Comparison of ENCODE assay signal across 14 mouse cellular contexts in the genomic region with DNA sequence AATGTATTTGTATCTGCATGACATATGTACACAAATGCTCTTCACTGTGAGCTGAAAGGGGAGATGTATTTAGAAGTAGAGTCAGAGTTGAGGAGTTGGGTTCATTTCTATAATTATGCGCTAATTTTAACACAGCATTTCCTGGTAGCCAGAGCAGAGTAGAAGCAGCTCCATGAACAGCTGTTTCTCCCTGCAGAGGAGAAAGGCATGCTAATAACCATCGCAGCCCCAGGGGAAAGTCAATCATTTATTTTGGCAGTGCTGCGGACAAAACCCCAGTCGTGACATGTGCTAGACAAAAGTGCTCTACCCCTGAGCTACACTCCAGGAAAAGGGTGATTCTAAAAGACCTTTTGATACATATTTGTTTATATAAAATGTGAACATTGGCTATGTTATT.
DNase-seq lines count a peak whose midpoint lies in the region; ATAC-seq and TF ChIP-seq lines count a peak whose summit lies in the region.
"Had no signal": no experiment of that assay in that cellular context is flagged by ENCODE, and none has a peak within 500 bp of the region (broad histone marks: within the 10 kb centered on the region; RNA-seq: fewer than 3 reads in every experiment).

No protein-coding gene starts in this region.

- 45% methylated on average over 4 of the region's 4 CpGs for WGBS in forebrain, postnatal 0 days
- WGBS in forebrain, embryonic 11.5 days: 63% methylated on average over 4 of the region's 4 CpGs
- WGBS in hindbrain, postnatal 0 days: 22% methylated on average over 4 of the region's 4 CpGs
- 58% methylated on average over 4 of the region's 4 CpGs for WGBS in limb, embryonic 10.5 days

- no peak overlapping the region for H3K27ac ChIP-seq in forebrain, postnatal 0 days (ENCODE audit: low read depth, low read length)
- no peak overlapping the region for H3K27ac ChIP-seq in forebrain, embryonic 11.5 days (ENCODE audit: low read depth, low read length)
- no peak overlapping the region for H3K27ac ChIP-seq in hindbrain, postnatal 0 days
- H3K27ac ChIP-seq in limb, embryonic 10.5 days: no peak overlapping the region
- H3K27ac ChIP-seq: layer of hippocampus, adult 2 months; limb, embryonic 15.5 days had no signal

- H3K9ac ChIP-seq in forebrain, postnatal 0 days: no peak overlapping the region
- H3K9ac ChIP-seq in forebrain, embryonic 11.5 days (ENCODE audit: low read length): no peak overlapping the region
- H3K9ac ChIP-seq in hindbrain, postnatal 0 days (replicated peaks; ENCODE audit: low read length): no peak overlapping the region
- H3K9ac ChIP-seq: limb, embryonic 15.5 days had no signal

- no peaks in the 10 kb centered on the region for H3K9me3 ChIP-seq in forebrain, postnatal 0 days (ENCODE audit: low read length)
- no peaks in the 10 kb centered on the region for H3K9me3 ChIP-seq in forebrain, embryonic 11.5 days (ENCODE audit: control insufficient read depth, low read length)
- no peaks in the 10 kb centered on the region for H3K9me3 ChIP-seq in hindbrain, postnatal 0 days (ENCODE audit: low read length)
- no peaks in the 10 kb centered on the region for H3K9me3 ChIP-seq in limb, embryonic 10.5 days (replicated peaks)
- H3K9me3 ChIP-seq: limb, embryonic 15.5 days had no signal

- TF ChIP-seq POLR2A in brain, embryonic 14.5 days (IDR thresholded peaks at IDR 0.05; ENCODE audit: borderline replicate concordance, extremely low read depth, insufficient read depth, insufficient read length, poor library complexity, severe bottlenecking): no peak

- H3K4me2 ChIP-seq in forebrain, postnatal 0 days (ENCODE audit: low read depth): no peak overlapping the region
- no peak overlapping the region for H3K4me2 ChIP-seq in forebrain, embryonic 11.5 days (ENCODE audit: low read depth, low read length, severe bottlenecking)
- H3K4me2 ChIP-seq in hindbrain, postnatal 0 days (ENCODE audit: low read depth, low read length): no peak overlapping the region
- H3K4me2 ChIP-seq: limb, embryonic 15.5 days had no signal

- DNase-seq in forebrain, postnatal 0 days: no peak
- no peak for DNase-seq in forebrain, embryonic 11.5 days (ENCODE audit: low spot score)
- peak; percentile 62 for DNase-seq in brain, embryonic 14.5 days (ENCODE audit: low read depth)
- peak; percentile 28 for DNase-seq in hindbrain, postnatal 0 days (ENCODE audit: low spot score)
- DNase-seq in limb, embryonic 10.5 days (ENCODE audit: low spot score): peak; percentile 33
- DNase-seq in lung, adult 18-20 months: no peak
- no peak for DNase-seq in yolk sac, embryonic 10.5 days (ENCODE audit: low spot score)
- no peak for DNase-seq in frontal cortex, postnatal 36 days (ENCODE audit: low spot score in 2 of 2)
- DNase-seq: adrenal gland, postnatal 36 days; cerebellum, postnatal 36 days had no signal

- H3K36me3 ChIP-seq in forebrain, postnatal 0 days (ENCODE audit: insufficient read depth): no peaks in the 10 kb centered on the region
- H3K36me3 ChIP-seq in forebrain, embryonic 11.5 days (ENCODE audit: control insufficient read depth, insufficient read depth, low read length): no peaks in the 10 kb centered on the region
- no peaks in the 10 kb centered on the region for H3K36me3 ChIP-seq in hindbrain, postnatal 0 days (ENCODE audit: insufficient read depth, low read length)
- no peaks in the 10 kb centered on the region for H3K36me3 ChIP-seq in limb, embryonic 10.5 days
- H3K36me3 ChIP-seq: limb, embryonic 15.5 days had no signal

- H3K4me3 ChIP-seq in forebrain, postnatal 0 days (ENCODE audit: low read depth, low read length): no peak overlapping the region
- no peak overlapping the region for H3K4me3 ChIP-seq in forebrain, embryonic 11.5 days (ENCODE audit: low read depth, low read length)
- H3K4me3 ChIP-seq in hindbrain, postnatal 0 days (ENCODE audit: low read length): no peak overlapping the region
- no peak overlapping the region for H3K4me3 ChIP-seq in limb, embryonic 10.5 days
- H3K4me3 ChIP-seq: layer of hippocampus, adult 2 months; limb, embryonic 15.5 days; megakaryocyte, embryonic 14.5 days had no signal

- H3K27me3 ChIP-seq in forebrain, postnatal 0 days (ENCODE audit: insufficient read depth, low read length): no peaks in the 10 kb centered on the region
- H3K27me3 ChIP-seq in forebrain, embryonic 11.5 days (ENCODE audit: control insufficient read depth, insufficient read depth, low read length): no peaks in the 10 kb centered on the region
- H3K27me3 ChIP-seq in hindbrain, postnatal 0 days (ENCODE audit: insufficient read depth, low read length): no peaks in the 10 kb centered on the region
- H3K27me3 ChIP-seq in limb, embryonic 10.5 days (ENCODE audit: low read depth, poor library complexity, severe bottlenecking): no peaks in the 10 kb centered on the region
- H3K27me3 ChIP-seq: limb, embryonic 15.5 days; megakaryocyte, embryonic 14.5 days had no signal

- TF ChIP-seq CTCF in forebrain, postnatal 0 days (IDR thresholded peaks at IDR 0.05; ENCODE audit: low read depth): no peak
- no peak for TF ChIP-seq CTCF in brain, embryonic 14.5 days (IDR thresholded peaks at IDR 0.05; ENCODE audit: borderline replicate concordance, extremely low read depth, insufficient read depth, insufficient read length)
- TF ChIP-seq CTCF in hindbrain, postnatal 0 days (IDR thresholded peaks at IDR 0.05; ENCODE audit: low read depth): no peak

- ATAC-seq in forebrain, postnatal 0 days: 0 out of 2 replicates have a peak, but pooled peaks have one; percentile 25
- ATAC-seq in forebrain, embryonic 11.5 days (replicated peaks; ENCODE audit: low FRiP score): no peak
- ATAC-seq in hindbrain, postnatal 0 days: no peak
- ATAC-seq: Patski had no signal

- H3K4me1 ChIP-seq in forebrain, postnatal 0 days (ENCODE audit: insufficient read depth): no peaks in the 10 kb centered on the region
- no peaks in the 10 kb centered on the region for H3K4me1 ChIP-seq in forebrain, embryonic 11.5 days (replicated peaks; ENCODE audit: control insufficient read depth, insufficient read depth, low read length)
- H3K4me1 ChIP-seq in hindbrain, postnatal 0 days (ENCODE audit: insufficient read depth, low read length): no peaks in the 10 kb centered on the region
- H3K4me1 ChIP-seq in limb, embryonic 10.5 days: no peaks in the 10 kb centered on the region
- H3K4me1 ChIP-seq: limb, embryonic 15.5 days; megakaryocyte, embryonic 14.5 days had no signal

Comparison
In these comparisons a context has a peak if more than half of its experiments do, and no peak if none do; other contexts are left out.
1. DNase-seq: peak in brain, embryonic 14.5 days (single experiment), hindbrain, postnatal 0 days (single experiment) and limb, embryonic 10.5 days (single experiment); none in forebrain, postnatal 0 days (single experiment), forebrain, embryonic 11.5 days (single experiment), lung, adult 18-20 months (0 of 2), yolk sac, embryonic 10.5 days (single experiment) and frontal cortex, postnatal 36 days (0 of 2).